Mouse (Mus musculus) midbrain, embryonic 11.5 days (tissue): ENCODE results near the gene Cyth4. TPM values are rescaled to one million over a fixed set of nuclear protein-coding genes. Genes with fewer than 3 reads are reported as not detected.
A peak's percentile ranks its signal among the peaks of the same experiment; 100 is the strongest.

Experiments used
- ATAC-seq: fragments of 200-750 bp; cut with Nextera tagmentation; 2 replicates; pipeline ENCODE4 v1.8.0; 2017; ENCODE audit warnings: moderate TSS enrichment, moderate library complexity; ENCODE audit not compliant: low FRiP score
- DNase-seq: peaks from one replicate; pipeline ENCODE4 v3.0.0; 2015; ENCODE audit warnings: low spot score; ENCODE audit errors: missing footprints
- H3K27ac ChIP-seq: fragments of 300-500 bp; sonication (generic); 2 replicates; pipeline ENCODE4 v1.5.1; 2014; ENCODE audit warnings: low read depth, low read length
- H3K27me3 ChIP-seq: fragments of 300-500 bp; sonication (generic); 2 replicates; pipeline ENCODE4 v1.6.1; 2014; ENCODE audit warnings: mild to moderate bottlenecking, low read length, moderate library complexity, mixed read lengths; ENCODE audit not compliant: control insufficient read depth, insufficient read depth
- H3K36me3 ChIP-seq: fragments of 300-500 bp; sonication (generic); 2 replicates; pipeline ENCODE4 v1.6.1; 2014; ENCODE audit warnings: mild to moderate bottlenecking, low read length, moderate library complexity, mixed read lengths; ENCODE audit not compliant: control insufficient read depth, insufficient read depth
- H3K4me1 ChIP-seq: fragments of 300-500 bp; sonication (generic); 2 replicates; pipeline ENCODE4 v1.6.1; 2014; ENCODE audit warnings: low read length; ENCODE audit not compliant: control insufficient read depth, insufficient read depth
- H3K4me2 ChIP-seq: fragments of 300-500 bp; sonication (generic); 2 replicates; pipeline ENCODE4 v1.6.1; 2014; ENCODE audit warnings: mild to moderate bottlenecking, moderate library complexity
- H3K4me3 ChIP-seq: fragments of 300-500 bp; sonication (generic); 2 replicates; pipeline ENCODE4 v1.5.1; 2014; ENCODE audit warnings: low read depth, low read length
- H3K9ac ChIP-seq: fragments of 300-500 bp; sonication (generic); 2 replicates; pipeline ENCODE4 v1.6.1; 2014; ENCODE audit warnings: low read length
- H3K9me3 ChIP-seq: fragments of 300-500 bp; sonication (generic); 2 replicates; pipeline ENCODE4 v1.6.1; 2016; ENCODE audit warnings: low read length; ENCODE audit not compliant: control insufficient read depth
- whole genome bisulfite sequencing: fragments of 180-500 bp; shearing (Covaris S2); extraction: QIAGEN DNeasy Blood & Tissue Kit; methylation state at CpG from one replicate; pipeline ENCODE4 v1.1.7; 2014; 5-methylcytosine and 5-hydroxymethylcytosine counted together
- polyA plus RNA-seq: library from polyadenylated mRNA; unstranded; fragments of >200 nt; fragmentation: Nextera tagmentation; extraction: Ambion mirVana; gene quantifications from 2 replicates; pipeline ENCODE4 v1.2.1, GENCODE M21; 2014

Gene Cyth4
- polyA plus RNA-seq: 2.0 and 2.7 TPM in 2 replicates

DNA sequence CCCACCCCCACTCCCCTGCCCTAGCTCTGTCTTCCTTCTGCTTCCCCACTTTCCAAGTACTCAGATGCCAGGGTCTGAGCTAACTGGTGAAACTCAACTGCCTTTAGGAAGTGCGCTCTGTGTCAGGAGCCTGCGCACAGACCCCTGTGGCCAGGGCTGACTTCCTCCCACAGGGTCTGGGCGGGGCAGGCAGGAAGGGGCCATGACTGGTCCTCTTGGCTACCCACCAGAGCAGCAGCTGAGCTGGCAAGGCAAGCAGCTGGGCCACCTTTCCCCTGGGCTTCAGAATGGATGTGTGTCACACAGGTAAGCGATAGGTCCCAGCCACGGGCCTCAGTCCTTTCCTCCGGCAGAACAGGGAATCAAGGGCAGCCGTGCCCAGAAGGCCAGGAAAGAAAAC is at the start of gene Cyth4:
Gene Cyth4 (plus strand): TSS at position 134 of the 400 bp plus-strand sequence.
- H3K4me3 ChIP-seq: no peak within 1 kb of the TSS
- no peak within 1 kb of the TSS for H3K27ac ChIP-seq
- H3K9me3 ChIP-seq: no peaks in the 10 kb centered on the region
- H3K4me1 ChIP-seq: no peaks in the 10 kb centered on the region
- ATAC-seq (no peak), DNase-seq (no peak)
- H3K4me2 ChIP-seq: no peak within 1 kb of the TSS
- H3K27me3 ChIP-seq: no peaks in the 10 kb centered on the region
- WGBS: 88% methylated on average over 7 of the region's 7 CpGs
- no peaks in the 10 kb centered on the region for H3K36me3 ChIP-seq
- no peak within 1 kb of the TSS for H3K9ac ChIP-seq

DNA sequence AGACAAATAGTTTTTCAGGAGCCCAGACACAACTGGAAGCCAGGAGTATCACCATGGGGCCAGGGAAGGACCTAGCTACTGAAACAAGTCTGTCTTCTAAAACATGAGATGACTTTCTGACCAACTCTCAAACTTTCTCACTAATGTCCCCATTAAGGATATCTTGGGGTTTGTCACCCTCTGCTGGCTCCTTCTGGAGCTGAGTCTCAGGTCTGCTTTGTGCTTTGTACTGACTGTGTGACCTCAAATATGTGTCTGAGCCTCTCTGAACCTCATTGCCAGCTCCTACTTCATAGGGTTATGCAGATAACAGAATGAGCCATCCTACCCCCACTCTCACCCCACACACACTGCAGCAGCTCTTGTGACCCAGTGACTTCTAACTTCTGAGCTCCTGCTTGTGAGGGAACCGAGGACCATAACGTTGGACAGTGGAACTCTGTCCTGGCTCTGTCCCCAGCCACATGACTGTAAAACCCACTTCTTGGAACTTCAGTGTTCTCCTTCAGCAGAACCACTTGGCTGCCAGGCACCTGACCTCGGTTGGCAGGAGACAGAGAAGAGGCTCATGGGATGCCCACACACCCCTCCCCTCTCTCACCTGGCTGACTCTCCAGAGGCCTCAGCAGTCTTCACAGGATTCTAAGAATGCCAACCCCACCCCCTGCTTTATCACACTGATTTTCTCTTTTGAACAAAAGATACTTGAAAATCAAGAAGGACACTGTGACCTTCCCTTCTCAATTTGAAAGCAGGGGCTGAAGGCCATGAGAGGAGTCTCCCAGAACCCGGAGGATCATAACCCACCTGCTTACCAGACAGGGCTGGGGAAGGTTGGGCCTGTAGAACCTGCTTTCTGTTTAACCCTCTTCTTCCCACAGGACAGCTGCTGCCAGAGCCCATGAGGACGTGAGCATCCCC is 49.2 kb upstream of the Cyth4 start:
- H3K4me2 ChIP-seq: no peak overlapping the region
- no peak overlapping the region; the same call in 1 of the 2 replicates for H3K9ac ChIP-seq
- H3K4me3 ChIP-seq: no peak overlapping the region
- peak; percentile 23 for DNase-seq
- H3K27me3 ChIP-seq: no peaks in the 10 kb centered on the region
- H3K9me3 ChIP-seq: no peaks in the 10 kb centered on the region
- no peaks in the 10 kb centered on the region for H3K36me3 ChIP-seq
- H3K4me1 ChIP-seq: peaks cover 8% of the 10 kb centered on the region
- H3K27ac ChIP-seq: no peak overlapping the region
- no peak for ATAC-seq
- WGBS: 59% methylated on average over 5 of the region's 5 CpGs

DNA sequence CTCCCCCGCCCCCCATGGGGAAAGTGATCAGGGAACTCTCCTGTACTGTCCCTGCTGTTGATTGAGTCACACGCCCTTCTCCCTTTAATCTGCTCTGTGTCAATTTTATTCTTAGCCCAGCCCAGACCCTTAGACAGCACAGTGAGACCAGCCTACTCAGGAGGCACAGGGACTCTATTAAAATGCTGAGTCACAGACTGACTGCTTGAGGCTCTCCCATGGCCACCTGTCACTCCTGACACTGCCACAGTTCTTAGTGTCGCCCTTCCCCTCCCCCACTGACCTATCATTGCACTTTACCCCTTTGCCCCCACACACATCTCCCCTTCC is 48.5 kb upstream of the Cyth4 start:
- Histone ChIP-seq H3K9me3 (no peaks in the 10 kb centered on the region), H3K4me2 (no peak overlapping the region), H3K4me1 (peaks cover 8% of the 10 kb centered on the region), H3K36me3 (no peaks in the 10 kb centered on the region), H3K27ac (no peak overlapping the region), H3K27me3 (no peaks in the 10 kb centered on the region), H3K9ac (no peak overlapping the region; the same call in 1 of the 2 replicates), H3K4me3 (no peak overlapping the region)
- ATAC-seq (peak; percentile 33; the same call in 1 of the 2 replicates), DNase-seq (peak; percentile 60)
- 37% methylated on average over 3 of the region's 3 CpGs for WGBS

DNA sequence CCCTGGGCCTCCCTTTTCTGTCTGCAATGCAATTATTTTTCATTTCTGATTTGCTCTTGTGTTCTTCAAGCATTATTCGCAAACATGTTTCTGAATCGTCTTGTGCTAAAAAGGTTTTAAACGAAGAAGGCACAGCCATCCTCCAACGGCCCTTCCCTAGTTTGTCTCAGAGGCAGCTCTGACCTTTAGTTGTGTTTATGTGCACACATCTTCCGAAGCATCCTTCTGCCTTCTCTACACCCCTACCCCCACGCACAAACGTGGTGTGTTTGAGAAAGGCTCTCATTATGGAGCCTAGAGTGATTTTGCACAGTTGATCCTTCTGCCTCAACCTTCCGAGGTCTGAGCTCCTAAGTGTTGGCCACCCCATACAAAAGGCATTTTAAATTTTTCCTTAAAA is 48.1 kb upstream of the Cyth4 start:
- Histone ChIP-seq H3K27ac (no peak overlapping the region), H3K36me3 (no peaks in the 10 kb centered on the region), H3K4me3 (no peak overlapping the region), H3K9me3 (no peaks in the 10 kb centered on the region), H3K27me3 (no peaks in the 10 kb centered on the region), H3K4me1 (peaks cover 8% of the 10 kb centered on the region), H3K9ac (no peak overlapping the region), H3K4me2 (no peak overlapping the region)
- DNase-seq (peak; percentile 79), ATAC-seq (no peak)
- 74% methylated on average over 8 of the region's 8 CpGs for WGBS

DNA sequence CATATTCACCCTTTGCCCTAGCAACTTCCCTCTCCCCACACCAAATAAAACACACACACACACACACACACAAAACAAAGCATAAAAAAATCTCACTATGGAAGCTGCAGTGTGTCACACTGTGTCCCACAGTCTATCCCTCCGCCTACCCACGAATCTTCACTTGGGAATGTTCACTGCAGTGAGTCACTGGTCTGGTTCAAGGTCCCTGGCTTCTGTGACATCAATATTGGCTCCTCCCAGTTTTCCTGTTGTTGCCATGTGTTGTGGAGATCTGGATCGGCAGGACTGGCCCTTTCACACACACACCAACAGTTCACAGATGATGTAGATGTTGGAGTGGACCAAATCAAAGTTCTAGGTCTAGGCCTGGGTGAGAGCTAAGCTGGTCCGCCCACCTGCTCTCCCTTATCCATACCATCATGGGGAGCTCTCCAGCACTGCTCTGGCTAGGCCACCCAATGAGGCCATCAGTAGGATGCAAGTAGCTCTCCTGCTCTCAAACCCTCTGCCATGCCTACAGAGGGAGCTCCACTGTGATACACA is 47.6 kb upstream of the Cyth4 start:
- WGBS: 75% methylated on average over 4 of the region's 4 CpGs
- Histone ChIP-seq H3K4me2 (no peak overlapping the region), H3K36me3 (no peaks in the 10 kb centered on the region), H3K27me3 (no peaks in the 10 kb centered on the region), H3K4me3 (no peak overlapping the region), H3K9me3 (no peaks in the 10 kb centered on the region), H3K27ac (no peak overlapping the region), H3K9ac (no peak overlapping the region), H3K4me1 (peaks cover 8% of the 10 kb centered on the region)
- no peak for ATAC-seq
- peak; percentile 67 for DNase-seq

DNA sequence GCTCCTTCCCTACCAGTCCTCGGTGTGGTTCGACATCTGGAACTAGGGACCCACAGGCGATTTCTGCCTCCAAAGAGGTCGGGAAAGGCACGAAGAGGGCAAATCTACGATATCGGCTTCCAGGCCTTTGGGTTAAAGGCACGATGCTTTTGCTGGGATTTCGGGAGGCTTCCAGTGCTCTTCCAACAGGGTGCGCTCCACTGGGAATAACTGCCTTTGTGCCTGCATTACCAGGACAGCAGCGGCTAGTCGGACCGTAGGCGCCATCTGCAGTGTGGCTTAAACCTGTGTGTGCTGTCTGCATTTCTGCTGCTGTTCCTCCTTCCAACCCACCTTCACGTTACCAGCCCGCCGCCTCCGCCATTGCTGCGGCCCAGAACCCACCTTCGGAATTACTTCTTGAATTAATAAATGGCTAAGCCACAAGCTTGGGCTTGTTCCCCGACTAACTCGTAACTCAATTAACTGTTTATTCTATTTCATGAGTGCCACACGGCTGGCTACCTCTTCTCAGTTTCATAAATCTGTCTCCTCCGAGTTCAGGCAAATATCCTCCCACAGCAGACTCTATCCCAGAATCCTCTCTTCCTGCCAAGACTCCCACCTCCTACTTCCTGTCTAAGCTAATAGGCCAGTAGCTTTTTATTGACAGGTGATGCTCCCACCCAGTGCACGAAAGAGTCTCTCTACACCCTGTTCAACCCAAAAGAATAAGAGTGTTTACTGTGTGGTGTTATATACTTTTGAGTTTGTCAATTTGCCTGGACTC is 42.1 kb upstream of the Cyth4 start:
- Histone ChIP-seq H3K4me1 (0 out of 2 replicates have a peak, but pooled peaks cover 2% of the 10 kb centered on the region), H3K9me3 (no peaks in the 10 kb centered on the region), H3K4me3 (no peak overlapping the region), H3K27me3 (no peaks in the 10 kb centered on the region), H3K9ac (no peak overlapping the region), H3K4me2 (no peak overlapping the region), H3K27ac (no peak overlapping the region), H3K36me3 (no peaks in the 10 kb centered on the region)
- no peak for DNase-seq
- ATAC-seq: no peak
- WGBS: 65% methylated on average over 25 of the region's 25 CpGs

DNA sequence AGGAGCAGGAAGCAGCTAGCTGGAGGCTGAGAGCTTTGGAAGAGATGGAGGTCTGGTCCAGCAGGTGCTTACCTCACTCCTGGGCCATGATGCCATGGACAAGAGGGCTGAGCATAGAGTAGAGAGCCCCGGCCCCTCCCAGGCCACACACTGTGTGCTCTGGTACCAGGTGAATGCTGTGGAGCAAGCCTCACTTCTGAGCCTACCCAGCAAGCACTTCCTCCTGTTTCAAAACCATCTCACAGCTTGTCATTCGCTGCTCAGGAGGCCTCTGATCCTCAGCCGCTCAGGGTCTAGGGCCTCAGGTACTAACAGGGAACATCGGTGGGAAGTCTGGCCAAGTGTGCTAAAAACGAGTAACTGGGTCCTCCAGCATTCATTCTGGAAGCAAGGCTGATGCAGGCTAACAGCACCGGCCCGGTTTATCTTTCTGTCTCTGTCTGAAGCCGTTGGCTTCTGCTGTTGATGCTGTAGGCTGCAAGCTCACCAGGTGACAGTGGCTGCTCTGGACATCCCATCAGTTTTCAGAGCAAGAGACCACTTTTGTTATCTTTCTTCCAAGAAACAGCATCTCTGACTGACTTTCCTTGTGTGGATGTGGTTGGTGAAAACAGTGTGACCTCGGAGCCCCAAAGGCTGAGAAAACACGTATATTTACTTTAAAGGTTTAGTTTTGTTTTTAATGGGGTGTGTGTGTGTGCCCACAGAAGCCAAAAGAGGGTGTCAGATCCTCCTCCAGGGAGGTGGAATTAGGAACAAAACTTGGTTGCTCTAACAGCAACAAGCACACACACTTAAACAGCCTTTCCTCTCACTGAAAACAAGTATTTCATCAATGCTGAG is 38.9 kb upstream of the Cyth4 start:
- WGBS: 70% methylated on average over 10 of the region's 10 CpGs
- Histone ChIP-seq H3K4me2 (no peak overlapping the region), H3K9ac (no peak overlapping the region), H3K4me1 (0 out of 2 replicates have a peak, but pooled peaks cover 2% of the 10 kb centered on the region), H3K27me3 (no peaks in the 10 kb centered on the region), H3K9me3 (no peaks in the 10 kb centered on the region), H3K4me3 (no peak overlapping the region), H3K36me3 (no peaks in the 10 kb centered on the region), H3K27ac (no peak overlapping the region)
- no peak for ATAC-seq
- no peak for DNase-seq

DNA sequence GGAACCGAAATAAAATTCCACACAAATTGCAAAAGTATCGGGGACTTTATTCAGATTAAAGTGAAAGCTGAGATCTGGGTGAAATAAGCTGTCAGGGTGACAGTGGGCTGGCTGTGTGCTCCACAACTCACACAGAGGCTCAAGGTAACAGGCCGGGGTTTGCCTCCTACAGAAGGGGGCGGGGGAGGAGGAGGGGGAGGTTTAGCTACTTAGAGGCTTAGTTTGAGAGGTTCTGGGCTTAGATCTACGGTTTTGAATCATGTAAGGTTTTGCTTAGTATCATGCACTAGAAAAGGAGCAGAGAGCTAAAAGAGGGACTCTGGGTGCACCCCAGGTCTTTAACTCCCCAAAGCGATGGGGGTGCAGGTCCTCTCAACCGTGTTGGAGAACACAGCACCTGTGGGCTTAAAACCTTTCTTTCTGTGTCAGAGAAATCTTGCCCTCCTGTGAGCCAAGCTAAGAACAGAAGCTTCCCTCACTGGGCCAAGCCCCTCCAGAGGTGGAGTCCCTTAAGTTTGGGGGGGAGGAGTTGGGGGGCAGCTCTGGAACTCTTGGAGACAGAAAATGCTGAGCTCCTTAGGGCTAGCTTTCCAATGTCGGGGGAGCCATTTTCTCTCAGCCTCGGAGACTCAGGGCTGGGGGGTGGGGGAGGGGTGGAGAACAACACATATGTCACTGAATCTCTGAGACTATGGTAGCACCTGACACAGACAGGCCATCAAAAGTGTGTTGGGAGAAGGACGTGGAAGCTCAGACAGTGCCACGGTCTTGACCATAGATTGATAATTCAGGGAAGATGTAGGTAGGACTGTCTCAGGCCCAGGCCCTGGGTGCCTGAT is 37.5 kb upstream of the Cyth4 start:
- Histone ChIP-seq H3K9ac (no peak overlapping the region), H3K27me3 (no peaks in the 10 kb centered on the region), H3K36me3 (no peaks in the 10 kb centered on the region), H3K4me3 (no peak overlapping the region), H3K4me1 (0 out of 2 replicates have a peak, but pooled peaks cover 2% of the 10 kb centered on the region), H3K27ac (no peak overlapping the region), H3K4me2 (no peak overlapping the region), H3K9me3 (no peaks in the 10 kb centered on the region)
- ATAC-seq (no peak), DNase-seq (no peak)
- 52% methylated on average over 11 of the region's 11 CpGs for WGBS
